Mouse (Mus musculus) liver, adult 2 months (tissue): ENCODE results near the gene Neu1.

ENCODE experiments used
- CTCF ChIP-seq: fragments of 200-500 bp; IDR thresholded peaks from 2 replicates; pipeline ENCODE4 v1.5.1; 2011; ENCODE audit warnings: low read depth, low read length, control low read depth
- POLR2A ChIP-seq: fragments of 200-500 bp; IDR thresholded peaks from 2 replicates; pipeline ENCODE4 v1.6.1; 2011; ENCODE audit warnings: low read length, control low read depth; ENCODE audit not compliant: insufficient read depth; ENCODE audit errors: extremely low read depth

- TF ChIP-seq POLR2A (no peak), CTCF (no peak)
These were observed 43.1 kb upstream of the Neu1 start for GRCm38 (mm10) chr17:34887942-34888341.
